Mouse (Mus musculus) activated CD4-positive, CD25-positive, alpha-beta regulatory T cell, adult 4 months (primary cell): ENCODE data around the gene Sptb. TPM values are rescaled to one million over a fixed set of nuclear protein-coding genes. Genes with fewer than 3 reads are reported as not detected.

ENCODE experiments used
- ATAC-seq: one replicate; pipeline ENCODE4 v1.8.0; 2017
- polyA plus RNA-seq, 2 experiments: library from polyadenylated mRNA; unstranded; fragments of 100-300 nt; shearing (Covaris generic); gene quantifications; one replicate each; pipeline ENCODE4 v1.2.1; 2017

Gene Sptb
- polyA plus RNA-seq, 2 experiments from 2014 or later: 0.28 to 0.37 TPM

DNA sequence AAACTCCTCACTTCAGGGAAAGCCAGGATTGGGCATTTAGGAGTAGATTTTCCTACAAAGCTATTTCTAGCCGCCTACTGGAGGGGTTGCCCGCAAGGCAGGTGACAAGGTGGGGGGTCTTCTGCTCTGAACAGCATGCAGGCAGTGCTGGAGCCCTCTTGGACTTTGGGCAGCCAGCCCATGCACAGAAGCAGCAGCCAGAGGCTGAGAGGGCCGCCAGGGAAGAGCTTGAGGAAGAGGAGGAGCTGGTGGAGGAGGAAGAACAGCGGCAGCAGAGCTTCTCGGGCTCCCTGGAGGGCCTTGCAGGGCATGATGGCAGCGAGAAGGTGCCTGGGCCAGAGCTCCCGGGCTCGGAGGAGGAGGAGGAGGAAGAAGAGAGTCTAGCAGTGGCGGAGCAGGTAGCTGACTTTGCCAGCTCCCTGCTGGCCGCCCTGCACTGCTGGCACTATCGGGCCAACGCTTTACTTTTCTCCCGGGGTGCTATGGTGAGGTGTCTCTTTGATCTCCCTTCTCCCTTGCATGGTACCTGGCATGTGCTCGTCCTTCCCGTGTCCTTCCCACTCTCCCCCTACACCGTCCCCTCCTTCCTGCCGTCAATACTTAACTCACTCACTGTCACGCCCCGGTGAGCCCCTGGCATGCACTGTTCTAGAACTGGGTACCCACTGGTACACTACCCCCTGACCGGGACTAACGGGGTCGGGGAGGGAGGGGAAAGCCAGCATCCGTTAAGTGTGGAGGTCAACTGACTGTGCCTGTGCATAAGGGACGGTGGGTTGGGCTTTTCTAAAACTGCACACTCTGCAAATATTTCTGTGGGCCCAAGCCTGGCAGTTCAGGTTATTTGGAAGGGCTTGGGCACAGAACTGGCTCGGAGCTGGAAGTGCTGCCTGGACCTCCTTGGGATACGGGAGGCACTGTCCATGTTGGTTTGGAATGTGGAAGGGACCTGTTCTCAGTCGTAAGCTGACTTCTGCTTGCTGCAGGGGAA is 137.8 kb downstream of the Sptb start:
- ATAC-seq: no peak

DNA sequence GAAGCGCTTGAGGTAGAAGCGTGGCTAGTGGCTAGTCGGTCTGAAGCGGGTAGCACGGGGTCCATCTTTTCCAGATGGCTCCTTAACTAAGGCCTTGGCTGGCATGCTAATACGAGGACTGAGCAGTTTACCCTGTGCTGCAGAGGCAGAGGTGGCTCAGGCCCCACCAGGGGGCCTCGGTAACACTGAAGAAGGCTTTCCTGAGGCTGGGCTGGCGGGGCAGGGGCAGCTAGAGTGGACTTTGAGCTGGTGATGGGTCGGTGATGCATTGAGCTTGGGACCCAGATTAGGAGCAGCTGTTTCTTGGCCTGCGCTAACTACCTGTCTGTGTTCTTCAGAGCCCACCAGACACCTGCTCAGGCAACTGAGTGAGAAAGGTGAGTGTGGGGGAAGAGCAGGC is 139.1 kb downstream of the Sptb start:
- no peak for ATAC-seq

DNA sequence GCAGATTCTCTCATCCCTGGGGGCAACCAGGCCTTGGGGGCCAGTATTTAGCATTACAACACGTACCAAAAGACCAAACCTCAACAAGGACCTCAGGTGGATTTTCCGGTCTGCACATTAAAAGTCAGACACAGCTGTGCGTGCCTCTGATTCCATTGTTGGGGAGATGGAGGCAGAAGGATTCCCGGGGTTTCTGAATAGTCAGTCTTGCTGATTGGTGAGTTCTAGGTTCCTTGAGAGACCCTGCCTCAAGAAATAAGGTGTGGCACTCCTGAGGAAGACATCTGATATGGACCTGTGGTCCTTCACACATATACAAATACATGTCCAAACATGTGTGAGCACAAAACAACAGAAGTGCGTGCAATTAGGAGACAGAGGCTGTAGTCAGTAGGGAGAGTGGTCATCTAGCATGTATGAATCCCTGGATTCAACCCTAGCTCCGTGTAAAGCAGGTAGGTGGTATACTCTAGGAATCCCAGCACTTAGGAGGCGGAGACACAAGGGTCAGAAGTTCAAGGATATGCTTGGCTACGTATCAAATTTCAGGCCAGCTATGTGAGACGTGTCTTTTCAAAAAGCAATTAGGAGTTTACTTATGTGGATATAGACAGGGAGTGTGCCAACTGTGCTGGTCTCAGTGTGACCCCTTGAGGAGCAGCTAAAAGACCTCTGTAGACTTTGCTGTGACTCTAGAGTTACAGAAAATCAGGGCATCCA is 140.0 kb downstream of the Sptb start:
- no peak for ATAC-seq

- no peak for ATAC-seq
Measured at GRCm38 (mm10) chr12:76566284-76566683, 144.1 kb downstream of the Sptb start.

DNA sequence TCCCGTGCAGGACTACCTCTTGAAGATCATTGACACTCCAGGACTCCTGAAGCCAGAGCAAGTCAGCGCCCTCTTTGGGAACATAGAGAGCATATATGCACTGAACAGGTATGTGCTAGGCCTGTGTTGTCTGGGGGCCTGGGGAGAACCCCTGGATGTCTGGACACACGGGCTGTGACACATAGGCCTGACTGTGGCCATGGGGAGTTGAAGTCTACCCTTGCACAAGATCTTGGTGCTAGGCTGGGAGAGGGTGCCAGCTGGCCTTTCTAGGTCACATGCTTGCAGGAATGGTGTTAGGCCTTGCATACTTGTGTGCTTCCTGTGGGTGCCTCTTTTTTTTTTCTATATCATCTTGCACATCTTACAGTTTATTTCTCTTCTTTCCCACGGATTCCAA is 148.2 kb downstream of the Sptb start:
- ATAC-seq: no peak

DNA sequence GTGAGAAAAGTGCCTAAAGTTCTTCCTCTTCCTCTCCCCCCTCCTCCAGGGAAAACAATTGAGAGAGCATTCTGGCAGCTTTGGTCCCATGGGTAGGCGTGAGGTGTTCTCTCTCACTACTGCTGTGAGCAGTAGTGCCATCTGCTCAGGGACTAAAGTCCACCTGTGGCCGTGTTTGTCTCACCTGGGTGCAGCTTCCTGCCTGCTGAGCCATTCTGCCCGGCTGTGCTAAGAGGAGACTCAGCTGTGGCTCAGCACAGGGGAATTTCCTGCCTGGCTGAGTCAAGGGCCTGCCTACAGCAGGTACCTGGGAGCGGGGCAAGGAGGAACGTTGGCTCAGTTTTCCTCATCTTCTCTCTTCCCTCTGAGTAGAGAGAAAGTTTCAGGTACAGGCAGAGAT is 152.1 kb downstream of the Sptb start:
- ATAC-seq: no peak

GRCm38 (mm10) chr12:76556745-76557389 is 153.5 kb downstream of the Sptb start:
- ATAC-seq: no peak

DNA sequence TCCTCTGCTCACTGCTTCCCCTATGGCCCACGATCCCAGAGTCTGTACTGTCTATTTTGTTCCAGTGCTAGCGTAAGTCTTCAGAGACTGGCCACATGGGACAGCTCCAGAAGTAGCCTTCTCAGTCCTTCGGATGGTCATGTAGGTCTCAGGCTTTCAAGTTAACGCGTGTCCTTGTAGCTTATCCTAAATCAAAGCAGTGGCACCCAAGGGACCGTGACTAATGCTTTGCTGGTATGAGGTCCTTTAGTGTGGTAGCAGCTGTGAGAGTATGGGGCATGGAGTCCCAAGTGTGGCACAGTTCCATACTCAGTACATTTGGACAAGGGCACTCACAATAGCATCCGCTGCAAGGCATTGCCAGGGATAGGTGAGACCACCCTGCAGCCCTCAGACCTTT is 154.2 kb downstream of the Sptb start:
- ATAC-seq: no peak

GRCm38 (mm10) chr12:76554871-76555386 is 155.4 kb downstream of the Sptb start:
- ATAC-seq: no peak

- no peak for ATAC-seq
Measured at GRCm38 (mm10) chr12:76554392-76554791, 156.0 kb downstream of the Sptb start.

DNA sequence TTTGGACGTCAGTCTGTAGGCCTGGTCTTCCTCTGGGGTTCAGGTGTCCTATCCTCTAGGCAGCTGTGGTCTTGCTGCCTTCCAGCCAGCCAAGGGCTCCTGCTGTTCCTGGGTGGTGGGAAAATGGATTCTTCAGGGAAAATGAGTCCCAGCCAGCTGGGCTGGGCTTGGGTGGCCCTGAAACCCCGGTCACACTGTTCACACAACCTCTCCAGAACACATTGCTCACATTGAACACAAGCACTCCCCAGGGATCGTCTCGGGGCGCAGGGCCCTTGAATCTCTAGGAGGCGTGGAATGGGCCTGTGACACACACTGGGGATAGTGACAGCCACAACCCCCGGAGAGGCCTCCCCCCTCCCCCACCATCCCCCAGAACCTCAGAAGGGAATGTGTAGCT is 156.4 kb downstream of the Sptb start:
- ATAC-seq: no peak

DNA sequence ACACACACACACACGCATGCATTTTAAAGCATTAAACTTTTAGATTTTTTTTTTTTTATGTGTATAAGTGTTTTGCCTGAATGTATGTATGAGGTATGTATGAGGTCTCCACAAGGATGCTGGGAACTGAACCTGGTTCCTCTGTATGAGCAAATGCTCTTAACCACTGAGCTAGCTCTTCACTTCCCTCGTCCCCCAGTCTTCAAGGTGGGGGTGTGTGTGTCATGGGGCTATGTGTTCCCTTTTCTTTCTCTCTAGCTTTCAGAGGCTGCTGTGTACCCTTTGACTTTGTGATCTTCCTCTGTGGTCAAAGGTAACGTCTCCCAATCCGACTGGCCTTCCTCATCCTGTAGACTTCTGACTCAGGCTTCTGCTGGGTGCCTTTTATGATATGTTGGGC is 157.4 kb downstream of the Sptb start:
- no peak for ATAC-seq

DNA sequence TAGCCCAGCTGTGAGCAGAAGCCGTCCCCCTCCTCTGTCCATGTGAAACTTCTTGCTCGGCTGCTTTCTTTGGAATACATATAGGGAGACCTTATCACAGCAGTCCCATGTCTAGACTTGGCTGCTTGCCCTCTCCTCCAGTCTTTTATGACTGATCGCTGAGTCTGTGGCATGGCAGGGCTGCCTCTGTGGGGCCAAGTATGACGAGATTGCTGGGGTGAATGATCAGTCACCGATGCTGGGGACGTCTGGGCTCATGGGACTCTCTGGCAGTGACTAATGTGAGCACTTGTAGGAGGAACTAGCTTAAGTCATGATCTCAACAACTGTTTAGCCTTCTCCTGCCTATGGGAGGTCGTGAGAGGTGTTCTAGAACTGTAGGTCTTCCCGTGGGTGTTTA is 158.0 kb downstream of the Sptb start:
- no peak for ATAC-seq

DNA sequence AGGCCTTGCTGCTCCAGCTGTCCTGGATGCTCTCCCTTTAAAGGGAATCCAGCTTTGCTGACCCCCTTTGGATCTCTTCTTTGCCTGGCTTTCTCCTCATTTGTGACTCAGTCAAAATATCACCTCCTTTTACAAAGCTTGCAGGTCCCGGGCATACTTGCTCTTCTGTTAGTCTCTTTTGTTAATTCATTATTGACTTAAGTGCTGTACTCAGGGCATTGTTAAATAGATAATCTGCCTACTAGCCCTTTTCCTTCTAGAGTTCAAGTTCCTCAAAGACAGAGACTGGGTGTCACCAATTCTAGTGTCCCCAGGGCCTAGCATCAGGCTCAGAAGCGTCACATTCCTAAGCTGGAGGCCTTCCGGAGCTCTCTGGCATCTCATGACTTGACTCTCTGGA is 161.1 kb downstream of the Sptb start:
- ATAC-seq: no peak

GRCm38 (mm10) chr12:76548082-76548423 is 162.3 kb downstream of the Sptb start:
- no peak for ATAC-seq

- no peak for ATAC-seq
Measured at GRCm38 (mm10) chr12:76547409-76548081, 162.8 kb downstream of the Sptb start.

DNA sequence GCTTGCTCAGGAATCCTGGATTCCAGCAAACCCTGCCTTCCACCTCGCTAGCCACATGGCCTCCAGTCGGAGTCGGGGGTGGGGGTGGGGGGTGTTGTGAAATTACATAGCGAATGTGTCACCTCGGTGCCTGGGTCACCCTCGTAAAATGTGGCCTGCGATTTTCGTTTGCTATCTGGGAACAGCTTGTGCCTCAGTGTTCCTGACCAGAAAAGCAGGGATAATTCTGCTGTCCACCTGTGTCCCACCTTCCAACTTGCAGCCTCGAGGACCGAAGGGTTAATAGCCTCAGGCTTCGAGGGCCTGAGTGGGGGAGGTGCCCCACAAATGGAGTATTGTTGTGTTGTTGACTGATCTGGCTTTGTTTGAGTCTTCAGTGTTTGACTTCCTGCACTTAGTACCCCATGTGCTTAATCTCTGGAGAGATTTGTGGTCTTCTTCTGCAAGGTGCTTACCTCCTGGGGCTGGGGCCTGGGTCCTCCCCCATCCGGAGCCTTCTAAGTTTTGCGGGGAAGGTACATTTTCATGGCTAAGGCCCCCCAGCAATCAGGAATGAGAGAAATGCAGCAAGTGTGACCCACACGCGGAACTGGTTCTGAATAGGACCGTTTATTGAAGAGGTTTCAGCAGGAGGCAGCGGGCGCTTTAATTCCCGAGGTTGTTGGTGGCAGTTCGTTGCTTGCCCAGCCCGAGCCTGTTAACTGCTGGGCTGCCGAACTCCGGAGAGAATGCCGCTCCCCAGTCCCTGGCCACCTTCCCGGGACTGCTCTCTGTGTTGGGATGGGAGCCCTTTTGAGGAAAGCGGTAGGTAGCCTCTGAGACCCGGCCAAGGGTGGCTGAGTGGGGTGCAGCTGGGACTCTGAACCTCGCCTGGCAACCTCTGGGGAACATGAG is 163.7 kb downstream of the Sptb start:
- ATAC-seq: no peak

DNA sequence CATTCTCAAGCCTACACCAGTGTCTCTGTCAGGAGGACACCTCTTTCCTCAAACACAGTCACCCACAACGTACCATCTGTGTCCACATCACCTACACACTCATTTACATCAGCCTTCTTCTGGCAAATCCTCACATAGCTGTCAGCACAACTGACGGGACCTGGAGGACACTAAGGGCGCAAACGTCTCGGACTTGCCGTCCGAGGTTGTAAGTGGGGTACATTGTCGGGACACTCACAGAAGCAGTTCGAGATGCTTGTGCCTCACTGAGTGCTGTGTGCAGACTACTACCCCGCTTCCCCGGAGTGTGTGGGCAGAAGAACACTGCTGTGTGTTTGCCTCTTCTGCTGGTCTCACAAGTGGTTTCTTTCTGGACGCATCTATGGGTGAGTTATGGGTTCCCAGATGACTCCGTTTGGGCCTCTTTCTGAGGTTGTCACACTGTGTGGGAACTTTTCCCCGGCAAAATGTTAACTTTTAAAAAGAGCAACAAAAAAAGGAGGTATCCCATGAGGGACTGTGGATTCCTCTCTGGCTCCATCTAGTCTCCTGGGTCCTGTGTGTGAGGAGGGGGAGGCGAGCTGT is 164.5 kb downstream of the Sptb start:
- ATAC-seq: no peak

GRCm38 (mm10) chr12:76541879-76542278 is 168.5 kb downstream of the Sptb start:
- ATAC-seq: no peak

GRCm38 (mm10) chr12:76541475-76541874 is 168.9 kb downstream of the Sptb start:
- no peak for ATAC-seq

GRCm38 (mm10) chr12:76540701-76541221 is 169.6 kb downstream of the Sptb start:
- no peak for ATAC-seq
